ENCODE assay signal across 8 mouse cellular contexts in the genomic region with DNA sequence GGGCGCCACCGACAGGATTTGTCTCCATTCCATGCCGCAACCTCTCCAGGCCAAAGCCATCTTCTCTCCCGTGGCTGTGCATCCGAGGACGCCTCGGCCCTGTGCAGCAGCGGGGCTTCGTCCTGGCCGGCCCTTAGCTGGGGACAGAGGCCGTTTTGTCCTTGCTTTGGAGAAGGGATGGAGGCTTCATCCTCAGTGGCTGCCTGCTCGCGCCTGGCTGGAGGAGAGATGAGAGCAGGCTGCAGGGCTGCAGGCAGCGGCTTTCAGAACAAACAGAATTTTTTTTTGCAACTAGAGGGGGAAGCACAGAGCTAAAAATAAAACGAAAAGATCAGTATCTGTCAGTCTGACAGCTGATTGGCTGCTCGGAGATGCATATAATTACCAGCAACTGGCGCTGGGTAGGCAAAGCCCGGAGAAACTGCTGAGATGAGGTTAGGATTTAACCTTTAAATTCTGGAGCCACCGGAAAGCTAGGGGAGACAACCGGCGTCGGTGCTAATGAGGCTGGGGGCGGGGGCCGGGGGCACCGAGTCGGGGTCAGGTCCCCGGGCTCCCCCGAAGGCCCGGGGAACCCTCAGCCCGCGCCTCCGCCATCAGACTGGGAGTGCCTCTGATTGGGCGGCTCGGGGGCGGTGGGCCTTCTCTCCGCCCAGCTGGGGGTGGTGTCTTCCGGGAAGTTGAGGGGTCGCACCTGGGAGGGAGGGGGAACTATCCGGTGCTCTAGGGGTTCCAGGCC. TPM values are rescaled to one million over a fixed set of nuclear protein-coding genes. Genes with fewer than 3 reads are reported as not detected.
A peak's percentile ranks its signal among the peaks of the same experiment; 100 is the strongest.
DNase-seq lines count a peak whose midpoint lies in the region; ATAC-seq lines count a peak whose summit lies in the region.

TSS of gene Cstad (plus strand) at position 400 of the 739 bp plus-strand sequence.

- H3K4me3 ChIP-seq in forebrain, embryonic 10.5 days, result peak within 1 kb of the TSS; percentile 65
- peak within 1 kb of the TSS; percentile 58 for H3K4me3 ChIP-seq in heart, embryonic 15.5 days
- H3K4me3 ChIP-seq in liver, embryonic 12.5 days, result peak within 1 kb of the TSS; percentile 58

- H3K36me3 ChIP-seq in forebrain, embryonic 10.5 days (replicated peaks), result no peaks in the 10 kb centered on the region
- H3K36me3 ChIP-seq in heart, embryonic 15.5 days, result no peaks in the 10 kb centered on the region
- H3K36me3 ChIP-seq in liver, embryonic 12.5 days, result no peaks in the 10 kb centered on the region
- no peaks in the 10 kb centered on the region for H3K36me3 ChIP-seq in splenic B cell, adult 2 months (ENCODE audit: control insufficient read depth, insufficient read depth, low read length, poor library complexity, severe bottlenecking)

- peak; percentile 97 for DNase-seq in brain, adult 2 months (ENCODE audit: low read depth, low spot score)
- DNase-seq in forebrain, embryonic 10.5 days (ENCODE audit: extremely low spot score, low spot score), result peak; percentile 82
- DNase-seq in kidney, postnatal 14 days, result peak; percentile 84
- DNase-seq in naive thymus-derived CD4-positive, alpha-beta T cell, adult 2 months (ENCODE audit: low read depth), result peak; percentile 87
- peak; percentile 78 for DNase-seq in splenic B cell, adult 2 months (ENCODE audit: low read depth, low spot score)

- peak; percentile 93 for ATAC-seq in CD4-positive, CD25-positive, alpha-beta regulatory T cell, adult 4 months
- peak; percentile 75 for ATAC-seq in heart, embryonic 15.5 days (replicated peaks; ENCODE audit: insufficient number of reproducible peaks, insufficient read depth, low FRiP score, low read depth)
- peak; percentile 50 for ATAC-seq in liver, embryonic 12.5 days

- H3K27ac ChIP-seq in forebrain, embryonic 10.5 days, result peak within 1 kb of the TSS; percentile 92
- peak within 1 kb of the TSS; percentile 93 for H3K27ac ChIP-seq in heart, embryonic 15.5 days
- H3K27ac ChIP-seq in liver, embryonic 12.5 days, result peak within 1 kb of the TSS; percentile 77

- H3K4me2 ChIP-seq in heart, embryonic 15.5 days, result peak within 1 kb of the TSS; percentile 70
- H3K4me2 ChIP-seq in liver, embryonic 12.5 days, result peak within 1 kb of the TSS; percentile 77

- no peaks in the 10 kb centered on the region for H3K27me3 ChIP-seq in forebrain, embryonic 10.5 days (ENCODE audit: poor library complexity, severe bottlenecking)
- no peaks in the 10 kb centered on the region for H3K27me3 ChIP-seq in heart, embryonic 15.5 days
- H3K27me3 ChIP-seq in liver, embryonic 12.5 days (replicated peaks), result 0 out of 2 replicates have a peak, but pooled peaks cover 3% of the 10 kb centered on the region
- no peaks in the 10 kb centered on the region for H3K27me3 ChIP-seq in splenic B cell, adult 2 months (ENCODE audit: control insufficient read depth, insufficient read depth, low read length, poor library complexity, severe bottlenecking)

- peaks cover 43% of the 10 kb centered on the region for H3K4me1 ChIP-seq in forebrain, embryonic 10.5 days
- peaks cover 36% of the 10 kb centered on the region for H3K4me1 ChIP-seq in heart, embryonic 15.5 days (replicated peaks)
- H3K4me1 ChIP-seq in liver, embryonic 12.5 days, result peaks cover 41% of the 10 kb centered on the region

- H3K9ac ChIP-seq in heart, embryonic 15.5 days, result peak within 1 kb of the TSS; percentile 59
- peak within 1 kb of the TSS; percentile 62 for H3K9ac ChIP-seq in liver, embryonic 12.5 days

- no peaks in the 10 kb centered on the region for H3K9me3 ChIP-seq in forebrain, embryonic 10.5 days
- no peaks in the 10 kb centered on the region for H3K9me3 ChIP-seq in heart, embryonic 15.5 days (replicated peaks)
- H3K9me3 ChIP-seq in liver, embryonic 12.5 days (replicated peaks), result no peaks in the 10 kb centered on the region

- under 1% methylated on average over 38 of the region's 39 CpGs for WGBS in forebrain, embryonic 10.5 days
- under 1% methylated on average over 39 of the region's 39 CpGs for WGBS in heart, embryonic 15.5 days
- WGBS in liver, embryonic 12.5 days (ENCODE audit: insufficient replicate concordance), result 2% methylated on average over 38 of the region's 39 CpGs

RNA-seq across cellular contexts. Expression of gene Cstad, which starts in this region (rescaled TPM):
- polyA plus RNA-seq in CD4-positive, CD25-positive, alpha-beta regulatory T cell, adult 4 months (2017; shearing (Covaris generic)), result 1 to 10 TPM; 2.0 to 5.4 TPM
- 0.35 TPM in 1 of 2 replicates, not detected in the other for polyA plus RNA-seq in forebrain, embryonic 10.5 days (2016; fragmentation: Nextera tagmentation; extraction: Ambion mirVana)
- polyA plus RNA-seq in heart, embryonic 15.5 days (2015; fragmentation: Nextera tagmentation; extraction: Ambion mirVana), result 1.1 and 1.5 TPM in 2 replicates
- 0.31 TPM in 1 of 2 replicates, not detected in the other for polyA plus RNA-seq in liver, embryonic 12.5 days (2016; fragmentation: Nextera tagmentation; extraction: Ambion mirVana)

Comparison
In these comparisons a context has a peak if more than half of its experiments do, and no peak if none do; other contexts are left out.
1. Peak in every context shown above with its lines: DNase-seq, ATAC-seq, H3K4me3 ChIP-seq and H3K27ac ChIP-seq.
2. Peak in DNase-seq, H3K4me3 ChIP-seq and H3K27ac ChIP-seq in forebrain, embryonic 10.5 days; RNA of the gene not detected or under 1 TPM.
3. Peak in ATAC-seq, H3K4me3 ChIP-seq, H3K27ac ChIP-seq, H3K9ac ChIP-seq and H3K4me2 ChIP-seq in liver, embryonic 12.5 days; RNA of the gene not detected or under 1 TPM.